Mouse (Mus musculus) gastrocnemius, postnatal 14 days (tissue): ENCODE measurements around the gene Hes2. TPM values are rescaled to one million over a fixed set of nuclear protein-coding genes. Genes with fewer than 3 reads are reported as not detected.

Experiments
- DNase-seq: peaks from one replicate; pipeline ENCODE4 v3.0.0; 2021; ENCODE audit warnings: mixed read lengths
- intact Hi-C: fragments of 180-260 bp; cut with DNase I; formaldehyde crosslinking; loops from one replicate; pipeline ENCODE4 v1.15.1; 2025; ENCODE audit warnings: low total_unique reads
- total RNA-seq, 2 experiments: library from RNA; stranded (reverse); gene quantifications; 2 replicates each; pipeline ENCODE4 v1.2.3; 2021

The Hes2 gene
- total RNA-seq, 2 experiments from 2014 or later, result not detected

GRCm38 (mm10) chr4:152153771-152154177 is 4.9 kb upstream of the Hes2 start:
- DNase-seq, result peak; percentile 82
- intact Hi-C loops, result no loop called here

- no peak for DNase-seq
- intact Hi-C loops, result no loop called here
Measured at GRCm38 (mm10) chr4:152155019-152155418, 3.6 kb upstream of the Hes2 start.

- intact Hi-C loops, result no loop called here
- DNase-seq, result no peak
Measured at GRCm38 (mm10) chr4:152157779-152158584, 685 bp upstream of the Hes2 start.

- no peak for DNase-seq
- intact Hi-C loops, result no loop called here
Measured at GRCm38 (mm10) chr4:152159285-152159678, 615 bp downstream of the Hes2 start.

GRCm38 (mm10) chr4:152160748-152161147 is 2.1 kb downstream of the Hes2 start:
- DNase-seq, result no peak
- intact Hi-C loops, result loop anchor here (10.0 kb wide), 1 partner anchor 274 kb away; no protein-coding TSS in a partner anchor

GRCm38 (mm10) chr4:152161601-152162000 is 2.9 kb downstream of the Hes2 start:
- no peak for DNase-seq
- intact Hi-C loops, result loop anchor here (10.0 kb wide), 1 partner anchor 273 kb away; no protein-coding TSS in a partner anchor

- intact Hi-C loops, result loop anchor here (10.0 kb wide), 1 partner anchor 272 kb away; no protein-coding TSS in a partner anchor
- DNase-seq, result no peak
Measured at GRCm38 (mm10) chr4:152162748-152163147, 4.1 kb downstream of the Hes2 start.

- intact Hi-C loops, result loop anchor here (10.0 kb wide), 1 partner anchor 270 kb away; no protein-coding TSS in a partner anchor
- peak; percentile 78 for DNase-seq
Measured at GRCm38 (mm10) chr4:152165036-152165931, 6.6 kb downstream of the Hes2 start.

- intact Hi-C loops, result loop anchor here (10.0 kb wide), 1 partner anchor 267 kb away; no protein-coding TSS in a partner anchor
- DNase-seq, result no peak
Measured at GRCm38 (mm10) chr4:152168052-152168451, 9.4 kb downstream of the Hes2 start.

- intact Hi-C loops, result loop anchor here (10.0 kb wide), 1 partner anchor 266 kb away; no protein-coding TSS in a partner anchor
- no peak for DNase-seq
Measured at GRCm38 (mm10) chr4:152169103-152169502, 10.4 kb downstream of the Hes2 start.

- intact Hi-C loops, result loop anchor here (2.0 kb wide), 1 partner anchor 115 kb away; no protein-coding TSS in a partner anchor
- no peak for DNase-seq
Measured at GRCm38 (mm10) chr4:152170286-152170685, 11.6 kb downstream of the Hes2 start.

GRCm38 (mm10) chr4:152171543-152171942 is 12.9 kb downstream of the Hes2 start:
- intact Hi-C loops, result loop anchor here (2.0 kb wide), 1 partner anchor 113 kb away; no protein-coding TSS in a partner anchor
- no peak for DNase-seq

- DNase-seq, result peak; percentile 71
- intact Hi-C loops, result loop anchor here (2.0 kb wide), 1 partner anchor 38 kb away; no protein-coding TSS in a partner anchor
Measured at GRCm38 (mm10) chr4:152173041-152173440, 14.4 kb downstream of the Hes2 start.

GRCm38 (mm10) chr4:152173956-152174355 is 15.3 kb downstream of the Hes2 start:
- no peak for DNase-seq
- intact Hi-C loops, result loop anchor here (2.0 kb wide), 1 partner anchor 37 kb away; no protein-coding TSS in a partner anchor

- intact Hi-C loops, result no loop called here
- DNase-seq, result no peak
Measured at GRCm38 (mm10) chr4:152176638-152177037, 18.0 kb downstream of the Hes2 start.

GRCm38 (mm10) chr4:152177174-152177536 is 18.5 kb downstream of the Hes2 start:
- no peak for DNase-seq
- intact Hi-C loops, result no loop called here

GRCm38 (mm10) chr4:152177537-152178343 is 19.1 kb downstream of the Hes2 start, which contains the start of gene Acot7:
Gene Acot7 (plus strand): TSS chr4:152178134.
- DNase-seq, result peak; percentile 94
- intact Hi-C loops, result no loop called here

GRCm38 (mm10) chr4:152178344-152178864 is 19.7 kb downstream of the Hes2 start:
- peak; percentile 35 for DNase-seq
- intact Hi-C loops, result no loop called here
